Mouse (Mus musculus): ENCODE data around the gene Hist1h2aa. TPM values are rescaled to one million over a fixed set of nuclear protein-coding genes. Genes with fewer than 3 reads are reported as not detected.
A peak's percentile ranks its signal among the peaks of the same experiment; 100 is the strongest.

Gene Hist1h2aa
- polyA plus RNA-seq, 1 experiment from 2014 or later: not detected

GRCm38 (mm10) chr13:23916132-23916531 is 18.1 kb upstream of the Hist1h2aa start:
- H3K27me3 ChIP-seq (ENCODE audit: insufficient read depth, poor library complexity, severe bottlenecking): no peaks in the 10 kb centered on the region
- no peak overlapping the region for H3K4me3 ChIP-seq
- no peak overlapping the region for H3K27ac ChIP-seq
- no peaks in the 10 kb centered on the region for H3K36me3 ChIP-seq
- DNase-seq (ENCODE audit: low spot score): no peak
- no peaks in the 10 kb centered on the region for H3K9me3 ChIP-seq
- WGBS: 86% methylated on average over 1 of the region's 1 CpGs
- H3K4me1 ChIP-seq (replicated peaks): peaks cover 8% of the 10 kb centered on the region; the same call in 1 of the 2 replicates

- DNase-seq (ENCODE audit: low spot score): no peak
- no peak overlapping the region for H3K4me3 ChIP-seq
- H3K36me3 ChIP-seq: no peaks in the 10 kb centered on the region
- H3K4me1 ChIP-seq (replicated peaks): peaks cover 8% of the 10 kb centered on the region; the same call in 1 of the 2 replicates
- H3K9me3 ChIP-seq: no peaks in the 10 kb centered on the region
- 84% methylated on average over 4 of the region's 4 CpGs for WGBS
- H3K27ac ChIP-seq: no peak overlapping the region
- H3K27me3 ChIP-seq (ENCODE audit: insufficient read depth, poor library complexity, severe bottlenecking): no peaks in the 10 kb centered on the region
These were observed 16.6 kb upstream of the Hist1h2aa start for GRCm38 (mm10) chr13:23917674-23918073.

GRCm38 (mm10) chr13:23925792-23926191 is 8.5 kb upstream of the Hist1h2aa start:
- Histone ChIP-seq H3K27me3 (ENCODE audit: insufficient read depth, poor library complexity, severe bottlenecking) (no peaks in the 10 kb centered on the region), H3K9me3 (no peaks in the 10 kb centered on the region), H3K27ac (no peak overlapping the region), H3K36me3 (no peaks in the 10 kb centered on the region), H3K4me3 (no peak overlapping the region), H3K4me1 (replicated peaks) (no peaks in the 10 kb centered on the region)
- no peak for DNase-seq (ENCODE audit: low spot score)
- 65% methylated on average over 2 of the region's 2 CpGs for WGBS

GRCm38 (mm10) chr13:23928637-23929036 is 5.6 kb upstream of the Hist1h2aa start:
- H3K36me3 ChIP-seq: no peaks in the 10 kb centered on the region
- H3K9me3 ChIP-seq: no peaks in the 10 kb centered on the region
- no peak overlapping the region for H3K27ac ChIP-seq
- H3K4me1 ChIP-seq (replicated peaks): 0 out of 2 replicates have a peak, but pooled peaks cover 2% of the 10 kb centered on the region
- no peaks in the 10 kb centered on the region for H3K27me3 ChIP-seq (ENCODE audit: insufficient read depth, poor library complexity, severe bottlenecking)
- no peak for DNase-seq (ENCODE audit: low spot score)
- H3K4me3 ChIP-seq: no peak overlapping the region
- WGBS: 69% methylated on average over 3 of the region's 3 CpGs

- Histone ChIP-seq H3K36me3 (no peaks in the 10 kb centered on the region), H3K9me3 (no peaks in the 10 kb centered on the region), H3K4me1 (replicated peaks) (0 out of 2 replicates have a peak, but pooled peaks cover 2% of the 10 kb centered on the region), H3K27me3 (ENCODE audit: insufficient read depth, poor library complexity, severe bottlenecking) (no peaks in the 10 kb centered on the region), H3K27ac (no peak overlapping the region), H3K4me3 (no peak overlapping the region)
- no peak for DNase-seq (ENCODE audit: low spot score)
- WGBS: 94% methylated on average over 9 of the region's 9 CpGs
These were observed 3.8 kb upstream of the Hist1h2aa start for GRCm38 (mm10) chr13:23930461-23930860.

GRCm38 (mm10) chr13:23930904-23931303 is 3.4 kb upstream of the Hist1h2aa start:
- WGBS: 74% methylated on average over 11 of the region's 11 CpGs
- H3K36me3 ChIP-seq: no peaks in the 10 kb centered on the region
- 0 out of 2 replicates have a peak, but pooled peaks cover 2% of the 10 kb centered on the region for H3K4me1 ChIP-seq (replicated peaks)
- no peak overlapping the region for H3K27ac ChIP-seq
- H3K4me3 ChIP-seq: no peak overlapping the region
- H3K27me3 ChIP-seq (ENCODE audit: insufficient read depth, poor library complexity, severe bottlenecking): no peaks in the 10 kb centered on the region
- no peak for DNase-seq (ENCODE audit: low spot score)
- H3K9me3 ChIP-seq: no peaks in the 10 kb centered on the region

GRCm38 (mm10) chr13:23933421-23934210 is 646 bp upstream of the Hist1h2aa start, which contains the start of gene Hist1h2ba:
TSS of gene Hist1h2ba (minus strand) at chr13:23934156.
- DNase-seq (ENCODE audit: low spot score): no peak
- Histone ChIP-seq H3K36me3 (no peaks in the 10 kb centered on the region), H3K27me3 (ENCODE audit: insufficient read depth, poor library complexity, severe bottlenecking) (no peaks in the 10 kb centered on the region), H3K4me3 (no peak within 1 kb of the TSS), H3K9me3 (no peaks in the 10 kb centered on the region), H3K27ac (no peak within 1 kb of the TSS), H3K4me1 (replicated peaks) (0 out of 2 replicates have a peak, but pooled peaks cover 2% of the 10 kb centered on the region)
- 91% methylated on average over 39 of the region's 39 CpGs for WGBS

- WGBS: 82% methylated on average over 1 of the region's 1 CpGs
- DNase-seq (ENCODE audit: low spot score): no peak
- H3K27me3 ChIP-seq (ENCODE audit: insufficient read depth, poor library complexity, severe bottlenecking): no peaks in the 10 kb centered on the region
- H3K4me3 ChIP-seq: no peak overlapping the region
- no peaks in the 10 kb centered on the region for H3K4me1 ChIP-seq (replicated peaks)
- no peaks in the 10 kb centered on the region for H3K9me3 ChIP-seq
- no peak overlapping the region for H3K27ac ChIP-seq
- no peaks in the 10 kb centered on the region for H3K36me3 ChIP-seq
These were observed 4.4 kb downstream of the Hist1h2aa start for GRCm38 (mm10) chr13:23938699-23939098.

- Histone ChIP-seq H3K4me1 (replicated peaks) (no peaks in the 10 kb centered on the region), H3K27me3 (ENCODE audit: insufficient read depth, poor library complexity, severe bottlenecking) (no peaks in the 10 kb centered on the region), H3K27ac (no peak overlapping the region), H3K4me3 (no peak overlapping the region), H3K36me3 (no peaks in the 10 kb centered on the region), H3K9me3 (no peaks in the 10 kb centered on the region)
- WGBS: 74% methylated on average over 6 of the region's 6 CpGs
- no peak for DNase-seq (ENCODE audit: low spot score)
These were observed 6.0 kb downstream of the Hist1h2aa start for GRCm38 (mm10) chr13:23940291-23940690.

- H3K9me3 ChIP-seq: no peaks in the 10 kb centered on the region
- DNase-seq (ENCODE audit: low spot score): no peak
- 0 out of 2 replicates have a peak, but pooled peaks cover 4% of the 10 kb centered on the region for H3K4me1 ChIP-seq (replicated peaks)
- no peaks in the 10 kb centered on the region for H3K36me3 ChIP-seq
- H3K27me3 ChIP-seq (ENCODE audit: insufficient read depth, poor library complexity, severe bottlenecking): no peaks in the 10 kb centered on the region
- H3K4me3 ChIP-seq: no peak overlapping the region
- WGBS: 48% methylated on average over 2 of the region's 2 CpGs
- no peak overlapping the region for H3K27ac ChIP-seq
These were observed 8.6 kb downstream of the Hist1h2aa start for GRCm38 (mm10) chr13:23942861-23943260.

- Histone ChIP-seq H3K27me3 (ENCODE audit: insufficient read depth, poor library complexity, severe bottlenecking) (no peaks in the 10 kb centered on the region), H3K9me3 (no peaks in the 10 kb centered on the region), H3K4me1 (replicated peaks) (peaks cover 14% of the 10 kb centered on the region), H3K27ac (no peak overlapping the region), H3K36me3 (no peaks in the 10 kb centered on the region), H3K4me3 (no peak overlapping the region)
- WGBS: 54% methylated on average over 2 of the region's 2 CpGs
- no peak for DNase-seq (ENCODE audit: low spot score)
These were observed 12.0 kb downstream of the Hist1h2aa start for GRCm38 (mm10) chr13:23946254-23946653.

- H3K4me3 ChIP-seq: no peak overlapping the region
- no peaks in the 10 kb centered on the region for H3K36me3 ChIP-seq
- no peak overlapping the region for H3K27ac ChIP-seq
- WGBS: 50% methylated on average over 14 of the region's 14 CpGs
- no peaks in the 10 kb centered on the region for H3K27me3 ChIP-seq (ENCODE audit: insufficient read depth, poor library complexity, severe bottlenecking)
- DNase-seq (ENCODE audit: low spot score): peak; percentile 50
- H3K4me1 ChIP-seq (replicated peaks): peaks cover 14% of the 10 kb centered on the region
- no peaks in the 10 kb centered on the region for H3K9me3 ChIP-seq
These were observed 15.4 kb downstream of the Hist1h2aa start for GRCm38 (mm10) chr13:23949484-23950246.

GRCm38 (mm10) chr13:23950928-23951327 is 16.7 kb downstream of the Hist1h2aa start:
- WGBS: 75% methylated on average over 3 of the region's 3 CpGs
- no peak for DNase-seq (ENCODE audit: low spot score)
- Histone ChIP-seq H3K4me3 (no peak overlapping the region), H3K36me3 (no peaks in the 10 kb centered on the region), H3K4me1 (replicated peaks) (peaks cover 14% of the 10 kb centered on the region), H3K9me3 (no peaks in the 10 kb centered on the region), H3K27me3 (ENCODE audit: insufficient read depth, poor library complexity, severe bottlenecking) (no peaks in the 10 kb centered on the region), H3K27ac (no peak overlapping the region)
